Mouse (Mus musculus) macrophage (primary cell): Measurements from ENCODE around the gene Setd7. TPM values are rescaled to one million over a fixed set of nuclear protein-coding genes. Genes with fewer than 3 reads are reported as not detected.

Experiments used
- H3K27ac ChIP-seq: fragments of 350-480 bp; formaldehyde crosslinking; 2 replicates; pipeline ENCODE4 v1.9.0; 2021
- H3K36me3 ChIP-seq: fragments of 350-480 bp; formaldehyde crosslinking; 2 replicates; pipeline ENCODE4 v1.9.0; 2021; ENCODE audit errors: inconsistent target
- H3K4me3 ChIP-seq: fragments of 350-480 bp; formaldehyde crosslinking; 2 replicates; pipeline ENCODE4 v1.9.0; 2021; ENCODE audit errors: inconsistent target
- H3K79me2 ChIP-seq: fragments of 350-480 bp; formaldehyde crosslinking; 2 replicates; pipeline ENCODE4 v1.9.0; 2021; ENCODE audit errors: inconsistent target
- WGBS: methylation state at CpG from one replicate; pipeline ENCODE4 v1.1.7; 2026; ENCODE audit warnings: inconsistent platforms; ENCODE audit not compliant: missing documents; 5-methylcytosine and 5-hydroxymethylcytosine counted together
- polyA plus RNA-seq: library from polyadenylated mRNA; stranded (reverse); fragments of 250-400 nt; gene quantifications from 3 replicates; pipeline ENCODE4 v1.2.4, GENCODE M21; 2018; ENCODE audit warnings: inconsistent platforms

The Setd7 gene
- polyA plus RNA-seq, 1 experiment from 2014 or later, result 17.9 TPM

GRCm38 (mm10) chr3:51517878-51518762 lies 42.6 kb downstream of the Setd7 start:
- H3K79me2 ChIP-seq, result no peaks in the 10 kb centered on the region
- H3K36me3 ChIP-seq, result peaks cover 26% of the 10 kb centered on the region; the same call in 1 of the 2 replicates
- H3K4me3 ChIP-seq, result no peak overlapping the region
- H3K27ac ChIP-seq, result peak overlapping the region; percentile 58
- whole genome bisulfite sequencing, result 32% methylated on average over 12 of the region's 12 CpGs

- Histone ChIP-seq H3K27ac (no peak overlapping the region), H3K4me3 (no peak overlapping the region), H3K79me2 (no peaks in the 10 kb centered on the region), H3K36me3 (peaks cover 20% of the 10 kb centered on the region; the same call in 1 of the 2 replicates)
- 92% methylated on average over 4 of the region's 4 CpGs for WGBS
Measured at GRCm38 (mm10) chr3:51517467-51517866, 43.2 kb downstream of the Setd7 start.

- Histone ChIP-seq H3K27ac (no peak overlapping the region), H3K4me3 (no peak overlapping the region), H3K36me3 (no peaks in the 10 kb centered on the region), H3K79me2 (no peaks in the 10 kb centered on the region)
- WGBS, result 94% methylated on average over 5 of the region's 5 CpGs
Measured at GRCm38 (mm10) chr3:51511983-51512382, 48.7 kb downstream of the Setd7 start.

- H3K79me2 ChIP-seq, result no peaks in the 10 kb centered on the region
- 21% methylated on average over 8 of the region's 8 CpGs for WGBS
- H3K36me3 ChIP-seq, result no peaks in the 10 kb centered on the region
- H3K27ac ChIP-seq, result no peak overlapping the region
- H3K4me3 ChIP-seq, result peak overlapping the region; percentile 16; the same call in 1 of the 2 replicates
Measured at GRCm38 (mm10) chr3:51510903-51511302, 49.8 kb downstream of the Setd7 start.

- H3K27ac ChIP-seq, result no peak overlapping the region
- H3K4me3 ChIP-seq, result no peak overlapping the region
- no peaks in the 10 kb centered on the region for H3K36me3 ChIP-seq
- 84% methylated on average over 16 of the region's 19 CpGs for WGBS
- H3K79me2 ChIP-seq, result no peaks in the 10 kb centered on the region
Measured at GRCm38 (mm10) chr3:51505465-51505864, 55.2 kb downstream of the Setd7 start.

GRCm38 (mm10) chr3:51504385-51504952 lies 56.2 kb downstream of the Setd7 start:
- Histone ChIP-seq H3K79me2 (no peaks in the 10 kb centered on the region), H3K36me3 (no peaks in the 10 kb centered on the region), H3K27ac (no peak overlapping the region), H3K4me3 (no peak overlapping the region)
- WGBS, result 89% methylated on average over 11 of the region's 11 CpGs

GRCm38 (mm10) chr3:51499876-51500275 lies 60.8 kb downstream of the Setd7 start:
- Histone ChIP-seq H3K4me3 (no peak overlapping the region), H3K79me2 (no peaks in the 10 kb centered on the region), H3K27ac (no peak overlapping the region), H3K36me3 (no peaks in the 10 kb centered on the region)
- WGBS, result 98% methylated on average over 4 of the region's 4 CpGs

GRCm38 (mm10) chr3:51498659-51499058 lies 62.0 kb downstream of the Setd7 start:
- Histone ChIP-seq H3K36me3 (peaks cover 4% of the 10 kb centered on the region; the same call in 1 of the 2 replicates), H3K27ac (no peak overlapping the region), H3K79me2 (no peaks in the 10 kb centered on the region), H3K4me3 (no peak overlapping the region)
- 98% methylated on average over 5 of the region's 5 CpGs for WGBS

- Histone ChIP-seq H3K36me3 (peaks cover 10% of the 10 kb centered on the region; the same call in 1 of the 2 replicates), H3K27ac (no peak overlapping the region), H3K4me3 (no peak overlapping the region), H3K79me2 (no peaks in the 10 kb centered on the region)
- 100% methylated on average over 1 of the region's 1 CpGs for WGBS
Measured at GRCm38 (mm10) chr3:51497978-51498377, 62.7 kb downstream of the Setd7 start.

GRCm38 (mm10) chr3:51495646-51496045 lies 65.0 kb downstream of the Setd7 start:
- Histone ChIP-seq H3K79me2 (peaks cover 11% of the 10 kb centered on the region; the same call in 1 of the 2 replicates), H3K4me3 (no peak overlapping the region), H3K27ac (no peak overlapping the region), H3K36me3 (peaks cover 10% of the 10 kb centered on the region; the same call in 1 of the 2 replicates)
- WGBS, result 72% methylated on average over 9 of the region's 9 CpGs

- Histone ChIP-seq H3K27ac (no peak overlapping the region), H3K4me3 (no peak overlapping the region), H3K36me3 (peaks cover 10% of the 10 kb centered on the region; the same call in 1 of the 2 replicates), H3K79me2 (peaks cover 16% of the 10 kb centered on the region; the same call in 1 of the 2 replicates)
- 46% methylated on average over 2 of the region's 2 CpGs for WGBS
Measured at GRCm38 (mm10) chr3:51494466-51494865, 66.2 kb downstream of the Setd7 start.

GRCm38 (mm10) chr3:51493272-51493838 lies 67.3 kb downstream of the Setd7 start:
- Histone ChIP-seq H3K27ac (no peak overlapping the region), H3K4me3 (no peak overlapping the region), H3K36me3 (peaks cover 10% of the 10 kb centered on the region; the same call in 1 of the 2 replicates), H3K79me2 (peaks cover 24% of the 10 kb centered on the region; the same call in 1 of the 2 replicates)
- 92% methylated on average over 13 of the region's 13 CpGs for WGBS

GRCm38 (mm10) chr3:51490088-51490753 lies 70.5 kb downstream of the Setd7 start:
- WGBS, result 86% methylated on average over 7 of the region's 7 CpGs
- Histone ChIP-seq H3K4me3 (no peak overlapping the region), H3K36me3 (peaks cover 10% of the 10 kb centered on the region; the same call in 1 of the 2 replicates), H3K27ac (no peak overlapping the region), H3K79me2 (peaks cover 51% of the 10 kb centered on the region; the same call in 1 of the 2 replicates)

- 97% methylated on average over 4 of the region's 4 CpGs for WGBS
Measured at GRCm38 (mm10) chr3:51486491-51487195, 74.0 kb downstream of the Setd7 start.

More at GRCm38 (mm10) chr3:51486491-51487195, 74.0 kb downstream of the Setd7 start:
- Histone ChIP-seq H3K36me3 (no peaks in the 10 kb centered on the region), H3K4me3 (no peak overlapping the region), H3K79me2 (peaks cover 59% of the 10 kb centered on the region; the same call in 1 of the 2 replicates), H3K27ac (no peak overlapping the region)
